Mouse (Mus musculus): ENCODE measurements around the gene Fam19a1.

The Fam19a1 gene

DNA sequence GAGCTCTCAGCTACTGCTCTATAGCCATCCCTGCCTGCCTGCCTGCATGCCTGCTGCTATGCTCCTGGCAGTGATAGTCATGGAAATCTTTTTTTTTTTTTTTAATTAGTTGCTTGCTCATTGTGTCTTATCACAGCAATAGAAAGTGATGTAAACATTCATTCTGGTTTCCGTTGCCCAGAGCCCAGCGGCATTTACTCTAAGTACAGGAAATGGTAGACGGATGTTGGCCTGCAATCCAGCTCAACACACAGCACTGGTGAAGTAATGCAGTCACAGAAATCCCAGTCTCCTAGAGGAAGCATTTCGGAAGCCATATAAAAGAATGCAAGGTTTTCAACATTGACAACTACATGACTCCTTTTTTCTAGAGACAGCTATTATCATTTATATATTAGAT, 153.5 kb downstream of the Fam19a1 start:
- DNase-seq, result no peak

- no peak for DNase-seq
Observed at GRCm38 (mm10) chr6:96268788-96269187, 155.8 kb downstream of the Fam19a1 start.

DNA sequence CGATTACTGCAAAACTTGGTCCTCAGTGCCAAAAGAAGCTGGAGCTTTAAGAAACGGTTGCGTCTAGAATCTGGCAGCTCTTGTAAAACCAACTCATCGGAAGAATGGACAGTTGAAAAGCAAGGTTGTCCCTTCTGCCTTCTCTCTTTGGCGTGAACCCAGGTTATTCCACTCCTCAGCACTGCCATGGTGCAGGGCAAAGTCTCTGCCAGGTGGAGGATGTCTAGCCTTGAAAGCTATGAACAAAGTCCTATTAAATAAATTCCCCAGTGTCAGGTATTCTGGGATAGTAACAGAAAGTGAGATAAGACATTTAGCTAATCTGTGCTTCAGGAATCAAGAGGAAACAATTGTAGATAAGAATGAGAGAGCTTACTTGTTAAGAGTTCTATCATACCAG, 157.5 kb downstream of the Fam19a1 start:
- no peak for DNase-seq

GRCm38 (mm10) chr6:96283731-96284130, 170.8 kb downstream of the Fam19a1 start:
- no peak for DNase-seq

- DNase-seq, result no peak
Observed at GRCm38 (mm10) chr6:96284590-96284989, 171.6 kb downstream of the Fam19a1 start.

DNA sequence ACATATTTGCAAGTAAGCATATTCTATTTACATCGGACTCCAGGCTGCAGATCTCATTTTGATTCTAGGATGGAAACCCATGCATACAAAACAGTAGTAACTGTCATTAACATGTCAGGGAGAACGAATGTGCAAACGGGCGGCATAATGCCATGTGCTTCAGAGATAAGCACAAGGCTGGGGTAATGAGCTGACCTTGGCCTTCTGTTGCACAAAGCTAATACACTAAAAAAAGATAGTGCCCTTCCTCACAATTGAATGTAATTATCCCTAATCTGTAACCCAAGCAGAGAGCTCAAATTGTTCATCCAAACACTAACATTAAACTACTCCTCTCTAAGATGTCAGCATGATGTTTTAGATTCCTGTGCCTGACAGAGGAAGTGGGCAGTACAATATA, 173.3 kb downstream of the Fam19a1 start:
- DNase-seq, result no peak

GRCm38 (mm10) chr6:96287377-96287776, 174.4 kb downstream of the Fam19a1 start:
- no peak for DNase-seq

GRCm38 (mm10) chr6:96289672-96290071, 176.7 kb downstream of the Fam19a1 start:
- DNase-seq, result no peak

GRCm38 (mm10) chr6:96347491-96347890, 234.5 kb downstream of the Fam19a1 start:
- DNase-seq, result no peak

- no peak for DNase-seq
Observed at GRCm38 (mm10) chr6:96349446-96350025, 236.6 kb downstream of the Fam19a1 start.

DNA sequence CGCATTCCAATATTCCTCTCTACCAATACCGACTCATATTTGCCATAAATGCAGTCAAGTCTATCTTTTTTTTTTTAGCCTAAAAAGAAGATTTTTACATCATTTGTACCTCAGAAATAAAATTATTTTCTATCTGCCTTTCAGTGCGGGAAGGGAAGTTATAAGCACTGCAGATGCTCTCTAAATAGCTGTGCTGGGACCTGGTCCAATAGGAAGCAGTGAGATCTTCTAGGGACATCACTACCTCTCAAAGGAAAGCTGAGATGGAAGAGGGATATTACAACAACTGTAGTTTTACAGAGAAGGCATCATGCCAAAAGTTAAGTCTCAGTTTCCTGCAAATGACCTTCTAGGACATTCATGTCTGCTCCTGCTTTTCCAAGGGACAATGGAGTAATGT, 256.6 kb downstream of the Fam19a1 start:
- no peak for DNase-seq

DNA sequence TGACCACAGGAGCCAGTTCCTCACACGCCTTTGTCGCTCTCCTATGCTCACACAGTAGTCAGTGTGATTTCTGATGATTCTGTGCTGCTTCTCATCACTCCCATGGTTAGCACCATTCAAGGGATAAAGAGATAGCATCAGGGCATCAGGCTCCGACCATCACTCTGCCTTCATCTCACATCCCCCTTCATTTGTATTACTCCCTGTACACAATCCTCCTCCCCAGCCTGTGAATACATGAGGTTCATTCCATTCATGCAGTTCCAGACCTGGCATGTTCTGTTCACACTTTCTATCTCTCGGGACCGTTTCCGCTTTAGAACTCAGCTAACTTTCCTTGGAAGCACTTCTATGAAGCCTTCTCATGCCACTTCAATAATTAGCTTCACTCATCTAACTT, 259.9 kb downstream of the Fam19a1 start:
- no peak for DNase-seq

- no peak for DNase-seq
Observed at GRCm38 (mm10) chr6:96373274-96373673, 260.3 kb downstream of the Fam19a1 start.

GRCm38 (mm10) chr6:96376773-96377172, 263.8 kb downstream of the Fam19a1 start:
- no peak for DNase-seq

GRCm38 (mm10) chr6:96379229-96379628, 266.3 kb downstream of the Fam19a1 start:
- DNase-seq, result no peak

DNA sequence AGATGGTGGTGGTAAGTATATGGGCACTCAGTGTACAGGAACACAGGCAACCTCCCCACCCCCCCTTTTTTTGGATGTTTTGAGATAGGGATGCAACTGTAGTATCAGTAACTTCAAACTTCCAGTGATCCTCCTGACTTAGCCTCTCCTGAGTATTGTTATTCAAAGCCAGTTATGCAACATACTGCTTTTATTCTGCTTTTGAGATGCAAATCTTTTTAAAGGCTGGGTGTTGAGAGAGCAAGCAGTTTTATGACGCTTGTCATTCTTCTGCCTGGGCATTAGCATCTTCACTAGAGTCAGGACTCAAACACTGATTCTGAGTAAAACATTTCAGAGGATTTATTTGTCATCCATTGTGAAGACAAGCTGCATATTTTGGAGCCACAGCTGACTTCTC, 271.5 kb downstream of the Fam19a1 start:
- no peak for DNase-seq

GRCm38 (mm10) chr6:96418866-96419265, 305.9 kb downstream of the Fam19a1 start:
- no peak for DNase-seq

DNA sequence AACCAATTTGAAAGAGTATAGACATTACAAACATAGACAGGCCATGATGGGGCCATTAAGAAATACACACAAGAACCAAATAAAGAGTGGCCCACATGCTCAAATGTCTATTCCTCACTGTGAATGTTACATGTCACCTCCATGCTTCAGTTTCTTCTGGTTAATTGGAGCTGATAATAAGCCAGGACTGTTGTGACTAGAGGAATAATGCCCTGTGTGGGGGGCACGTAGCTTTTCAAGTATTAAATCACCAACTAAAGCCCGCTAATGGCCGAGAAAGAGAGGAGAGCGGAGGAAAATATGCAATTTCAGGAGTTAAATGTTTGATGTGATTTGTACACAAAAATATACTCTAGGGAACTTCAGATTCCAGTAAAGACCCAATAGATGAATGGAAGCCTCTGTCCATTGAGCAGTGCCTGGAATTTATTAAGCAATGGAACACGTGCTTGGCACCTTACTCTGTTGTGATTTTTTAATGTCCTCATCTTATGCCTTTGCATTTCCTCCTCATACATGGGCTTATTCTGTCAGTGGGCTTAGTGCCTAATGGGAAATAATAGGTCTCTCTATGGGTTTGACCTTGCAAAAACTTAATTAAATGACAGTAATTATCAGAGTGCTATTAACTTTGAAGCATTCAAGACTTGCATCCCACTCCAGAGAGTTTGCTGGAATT, 306.9 kb downstream of the Fam19a1 start:
- no peak for DNase-seq

GRCm38 (mm10) chr6:96420515-96420914, 307.6 kb downstream of the Fam19a1 start:
- DNase-seq, result no peak

- no peak for DNase-seq
Observed at GRCm38 (mm10) chr6:96429390-96429789, 316.4 kb downstream of the Fam19a1 start.

- DNase-seq, result no peak
Observed at GRCm38 (mm10) chr6:96432397-96432796, 319.4 kb downstream of the Fam19a1 start.

DNA sequence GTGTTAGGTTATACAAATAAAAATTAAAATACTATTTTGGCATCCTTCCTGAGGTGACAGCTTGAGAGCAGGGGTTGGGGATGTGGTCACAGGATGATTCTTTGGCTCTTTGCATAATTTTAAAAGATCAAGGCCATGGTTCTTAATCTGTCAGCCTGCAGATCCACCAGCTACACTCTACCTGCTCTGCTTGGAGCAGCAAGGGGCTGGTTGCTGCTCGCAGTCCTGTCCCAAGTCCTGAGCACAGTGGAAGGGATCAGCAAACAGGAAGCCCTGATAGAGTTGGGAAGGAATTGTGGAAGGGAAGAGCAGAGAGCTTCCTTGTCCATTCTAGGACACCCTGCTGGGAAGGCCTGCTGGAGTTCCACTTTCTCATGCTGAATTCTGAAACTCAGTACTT, 320.9 kb downstream of the Fam19a1 start:
- no peak for DNase-seq

GRCm38 (mm10) chr6:96435545-96435944, 322.6 kb downstream of the Fam19a1 start:
- DNase-seq, result no peak

- no peak for DNase-seq
Observed at GRCm38 (mm10) chr6:96437814-96438213, 324.9 kb downstream of the Fam19a1 start.

DNA sequence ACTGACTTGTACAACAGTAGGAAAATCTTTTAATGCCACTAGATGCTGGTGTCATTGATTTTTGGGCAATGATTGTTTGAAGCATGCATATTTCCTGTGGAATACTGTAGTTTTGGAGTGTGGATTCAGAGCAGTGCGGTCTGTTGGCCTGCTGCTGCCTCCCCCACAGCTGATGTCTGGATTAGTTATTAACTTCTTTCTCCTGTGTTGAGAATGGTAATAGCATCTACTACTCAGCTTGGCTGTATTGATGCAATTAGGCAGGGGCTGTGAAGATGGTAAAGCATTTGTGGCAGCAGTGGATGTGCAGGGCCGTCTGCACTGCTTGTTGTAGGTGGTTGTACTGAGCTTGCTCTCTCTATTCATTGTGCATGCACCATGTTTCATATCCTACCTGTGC, 326.5 kb downstream of the Fam19a1 start:
- DNase-seq, result no peak

Data from cerebellum, adult 8-10 months (tissue).